Mouse (Mus musculus) kidney, adult 2 months (tissue): ENCODE measurements at regions not wholly inside any gene's neighbourhood (a gene's known extent, or its start where the extent isn't known, plus 50 kb on each side); places are given as distances from the start of the nearest gene placed in this dataset.

Source experiments
- CTCF ChIP-seq: fragments of 200-500 bp; conservative IDR thresholded peaks from 2 replicates; pipeline ENCODE4 v1.5.1; 2011; ENCODE audit warnings: low read depth, mild to moderate bottlenecking, control low read depth, low read length, moderate library complexity, mixed read lengths; ENCODE audit not compliant: insufficient read depth, insufficient read length
- POLR2A ChIP-seq: fragments of 200-500 bp; IDR thresholded peaks from one replicate; pipeline ENCODE4 v1.6.1; 2011; ENCODE audit warnings: low read depth, low read length, control low read depth

- no peak for TF ChIP-seq CTCF
- TF ChIP-seq POLR2A, result no peak
Measured at GRCm38 (mm10) chr1:155040086-155040726, 59.2 kb downstream of the Ier5 start.
